Mouse (Mus musculus): ENCODE measurements around the gene Npepl1. TPM values are rescaled to one million over a fixed set of nuclear protein-coding genes. Genes with fewer than 3 reads are reported as not detected.

Gene Npepl1
- polyA plus RNA-seq, 1 experiment from 2014 or later, result 34.0 TPM

DNA sequence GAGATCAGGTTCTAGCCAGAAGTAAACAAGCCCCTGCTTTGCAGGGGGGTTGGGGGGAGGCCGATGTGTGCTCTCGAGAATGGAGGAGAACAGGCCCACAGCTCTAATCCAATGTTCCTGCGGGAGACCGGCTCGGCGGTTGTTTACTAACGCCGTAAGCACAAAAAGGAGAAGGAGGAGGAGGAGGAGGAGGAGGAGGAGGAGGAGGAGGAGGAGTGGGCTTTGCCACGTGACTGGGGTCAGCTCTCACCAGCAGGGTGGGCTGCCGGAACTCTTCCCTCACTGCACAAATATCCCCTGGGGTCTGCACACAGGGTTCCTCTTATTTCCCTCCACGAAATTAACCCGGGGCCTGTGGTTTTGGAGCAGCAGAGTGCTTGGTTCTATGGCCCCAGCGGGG is 35.5 kb upstream of the Npepl1 start:
- peak overlapping the region; percentile 79 for H3K27ac ChIP-seq (ENCODE audit: low read depth, low read length)
- ATAC-seq (ENCODE audit: low FRiP score) (peak; percentile 68), DNase-seq (ENCODE audit: low spot score, missing footprints) (peak; percentile 92)
- no peaks in the 10 kb centered on the region for H3K27me3 ChIP-seq (ENCODE audit: control insufficient read depth, insufficient read depth, low read length)
- H3K9ac ChIP-seq (ENCODE audit: low read length), result peak overlapping the region; percentile 77
- no peaks in the 10 kb centered on the region for H3K9me3 ChIP-seq (ENCODE audit: control insufficient read depth, low read length)
- no peaks in the 10 kb centered on the region for H3K36me3 ChIP-seq (ENCODE audit: control insufficient read depth, insufficient read depth, low read length)
- WGBS, result 0% methylated on average over 11 of the region's 13 CpGs
- peaks cover 22% of the 10 kb centered on the region for H3K4me1 ChIP-seq (ENCODE audit: control insufficient read depth, insufficient read depth, low read length)
- peak overlapping the region; percentile 54 for H3K4me3 ChIP-seq (ENCODE audit: low read depth, low read length)
- peak overlapping the region; percentile 75 for H3K4me2 ChIP-seq

DNA sequence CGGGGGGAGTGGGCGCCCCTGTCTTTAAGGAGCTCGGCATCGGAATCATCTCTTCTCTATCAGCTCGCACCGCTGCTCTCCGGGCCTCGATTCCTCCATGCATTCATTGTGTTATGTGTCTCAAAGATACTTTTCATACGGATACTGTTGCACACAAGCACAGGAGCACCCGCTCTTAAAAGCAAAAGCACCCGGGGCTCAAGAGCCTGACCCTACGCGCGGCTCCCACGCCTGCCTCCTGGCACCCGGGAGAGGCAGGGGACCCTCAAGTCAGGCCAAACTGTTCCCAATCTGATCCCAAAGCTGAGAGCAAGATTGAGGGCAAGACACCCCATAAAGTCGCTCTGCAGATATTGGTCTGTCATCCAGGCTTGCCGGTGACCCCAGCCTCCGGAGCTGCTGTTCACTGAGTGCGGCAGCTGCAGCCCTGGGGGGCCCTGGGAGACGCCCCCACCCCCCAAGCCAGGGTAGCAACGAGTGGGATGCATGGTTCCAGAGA is 35.0 kb upstream of the Npepl1 start:
- Histone ChIP-seq H3K9me3 (ENCODE audit: control insufficient read depth, low read length) (no peaks in the 10 kb centered on the region), H3K36me3 (ENCODE audit: control insufficient read depth, insufficient read depth, low read length) (no peaks in the 10 kb centered on the region), H3K4me2 (peak overlapping the region; percentile 75), H3K9ac (ENCODE audit: low read length) (peak overlapping the region; percentile 77), H3K4me1 (ENCODE audit: control insufficient read depth, insufficient read depth, low read length) (peaks cover 22% of the 10 kb centered on the region), H3K27me3 (ENCODE audit: control insufficient read depth, insufficient read depth, low read length) (no peaks in the 10 kb centered on the region), H3K4me3 (ENCODE audit: low read depth, low read length) (peak overlapping the region; percentile 54), H3K27ac (ENCODE audit: low read depth, low read length) (peak overlapping the region; percentile 79)
- DNase-seq (ENCODE audit: low spot score, missing footprints) (no peak), ATAC-seq (ENCODE audit: low FRiP score) (peak; percentile 0; the same call in 1 of the 2 replicates)
- under 1% methylated on average over 22 of the region's 22 CpGs for WGBS

DNA sequence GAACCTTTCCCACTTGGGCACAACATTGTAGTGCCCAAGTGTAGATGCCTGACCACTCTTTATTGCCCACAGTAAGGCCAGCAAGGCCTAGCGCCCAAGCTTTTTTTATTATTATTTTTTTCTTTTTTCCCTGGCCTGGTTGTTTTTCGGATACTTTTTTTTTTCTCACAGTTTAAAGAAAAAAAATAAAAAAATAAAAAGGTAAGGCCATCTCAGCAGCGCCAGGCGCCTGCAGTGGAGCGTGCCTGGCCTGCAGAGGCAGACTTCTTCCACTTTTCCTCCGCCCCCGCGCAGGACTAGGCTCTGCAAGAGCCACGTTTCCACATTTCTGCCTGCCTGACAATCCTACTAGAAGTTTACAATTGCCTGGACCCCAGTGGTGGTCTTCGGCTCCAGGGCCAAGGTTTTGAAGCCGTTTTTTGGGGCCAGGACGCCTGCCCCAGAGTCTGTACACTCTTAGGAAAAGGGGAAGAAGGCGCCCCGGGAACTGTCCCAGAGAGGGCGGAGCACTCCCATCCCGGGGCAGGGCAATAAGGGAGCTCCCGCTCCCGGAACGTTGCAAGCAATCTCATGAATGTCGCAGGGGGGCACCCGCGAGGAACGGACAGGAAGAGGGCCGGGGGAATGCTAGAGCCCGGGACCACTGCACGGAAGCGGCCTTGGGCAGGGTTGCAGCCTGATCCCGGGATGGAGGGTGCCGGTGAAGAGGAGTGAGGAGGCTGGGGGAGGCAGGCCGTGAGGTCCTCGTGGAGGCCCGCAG is 34.3 kb upstream of the Npepl1 start, which contains the start of gene Stx16:
Gene Stx16 (plus strand): TSS at position 636 of the 760 bp plus-strand sequence.
- Histone ChIP-seq H3K9ac (ENCODE audit: low read length) (peak within 1 kb of the TSS; percentile 77), H3K27me3 (ENCODE audit: control insufficient read depth, insufficient read depth, low read length) (no peaks in the 10 kb centered on the region), H3K9me3 (ENCODE audit: control insufficient read depth, low read length) (no peaks in the 10 kb centered on the region), H3K36me3 (ENCODE audit: control insufficient read depth, insufficient read depth, low read length) (no peaks in the 10 kb centered on the region), H3K4me1 (ENCODE audit: control insufficient read depth, insufficient read depth, low read length) (peaks cover 22% of the 10 kb centered on the region), H3K4me2 (peak within 1 kb of the TSS; percentile 75), H3K4me3 (ENCODE audit: low read depth, low read length) (peak within 1 kb of the TSS; percentile 54), H3K27ac (ENCODE audit: low read depth, low read length) (peak within 1 kb of the TSS; percentile 79)
- WGBS, result under 1% methylated on average over 32 of the region's 32 CpGs
- ATAC-seq (ENCODE audit: low FRiP score), result peak; percentile 88
- DNase-seq (ENCODE audit: low spot score, missing footprints), result peak; percentile 99

DNA sequence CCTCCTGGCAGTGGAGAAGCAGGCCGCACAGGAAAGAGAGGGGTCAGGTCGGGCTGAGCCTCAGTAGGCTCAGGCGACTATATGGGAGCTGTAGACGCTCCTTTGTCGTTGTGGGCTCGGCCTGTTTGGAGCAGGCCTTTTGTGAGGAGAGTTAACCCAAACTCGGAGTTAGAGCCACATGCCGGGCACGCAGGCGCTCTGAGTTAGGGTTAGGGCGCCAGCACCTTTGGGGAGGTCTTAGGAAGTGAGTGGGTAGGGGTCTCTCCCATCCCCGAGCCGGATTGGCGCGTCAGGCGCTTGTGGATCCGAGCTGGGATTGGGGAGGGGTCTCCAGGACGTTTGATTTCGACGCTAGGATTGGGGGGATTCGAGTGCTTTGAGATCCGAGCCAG is 33.7 kb upstream of the Npepl1 start:
- Histone ChIP-seq H3K4me2 (peak overlapping the region; percentile 75), H3K9me3 (ENCODE audit: control insufficient read depth, low read length) (no peaks in the 10 kb centered on the region), H3K4me3 (ENCODE audit: low read depth, low read length) (peak overlapping the region; percentile 54), H3K9ac (ENCODE audit: low read length) (peak overlapping the region; percentile 72), H3K27me3 (ENCODE audit: control insufficient read depth, insufficient read depth, low read length) (no peaks in the 10 kb centered on the region), H3K36me3 (ENCODE audit: control insufficient read depth, insufficient read depth, low read length) (no peaks in the 10 kb centered on the region), H3K4me1 (ENCODE audit: control insufficient read depth, insufficient read depth, low read length) (peaks cover 22% of the 10 kb centered on the region), H3K27ac (ENCODE audit: low read depth, low read length) (peak overlapping the region; percentile 79)
- ATAC-seq (ENCODE audit: low FRiP score), result peak; percentile 66; the same call in 1 of the 2 replicates
- no peak for DNase-seq (ENCODE audit: low spot score, missing footprints)
- WGBS, result 0% methylated on average over 22 of the region's 22 CpGs

DNA sequence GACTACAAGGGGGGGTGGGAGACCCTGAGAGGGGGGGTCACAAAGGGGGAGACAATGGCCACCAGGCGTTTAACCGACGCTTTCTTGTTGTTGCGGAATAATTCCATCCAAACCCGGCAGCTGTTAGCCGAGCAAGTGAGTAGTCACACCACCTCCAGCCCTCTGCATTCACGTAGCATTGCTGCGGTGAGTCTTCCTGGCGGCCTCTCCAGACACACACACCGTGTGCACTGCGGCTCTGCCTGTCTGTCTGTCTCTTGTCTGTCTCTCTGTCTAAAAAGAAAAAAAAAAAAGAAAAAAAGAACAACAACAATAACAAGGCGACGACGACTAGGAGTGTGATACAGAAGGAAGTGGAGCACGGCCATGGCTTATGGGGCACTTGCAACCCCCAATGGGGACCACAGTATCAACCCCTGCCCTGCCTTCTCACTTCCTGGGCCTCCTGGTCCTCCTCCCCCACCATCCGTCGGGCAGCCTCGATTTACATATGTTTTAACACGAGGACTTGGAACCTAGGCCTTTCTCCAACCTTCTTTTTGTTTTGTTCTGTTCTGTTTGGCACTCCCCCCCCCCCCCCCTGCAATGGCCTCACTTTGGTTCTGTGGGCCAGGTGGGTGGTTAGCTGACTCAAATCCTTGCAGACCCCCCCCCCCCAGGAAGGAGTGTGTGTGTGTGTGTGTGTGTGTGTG is 33.0 kb upstream of the Npepl1 start:
- peak overlapping the region; percentile 72 for H3K9ac ChIP-seq (ENCODE audit: low read length)
- DNase-seq (ENCODE audit: low spot score, missing footprints) (no peak), ATAC-seq (ENCODE audit: low FRiP score) (peak; percentile 17; the same call in 1 of the 2 replicates)
- peak overlapping the region; percentile 75 for H3K4me2 ChIP-seq
- WGBS, result 0% methylated on average over 19 of the region's 19 CpGs
- H3K4me3 ChIP-seq (ENCODE audit: low read depth, low read length), result peak overlapping the region; percentile 54
- H3K9me3 ChIP-seq (ENCODE audit: control insufficient read depth, low read length), result no peaks in the 10 kb centered on the region
- no peaks in the 10 kb centered on the region for H3K36me3 ChIP-seq (ENCODE audit: control insufficient read depth, insufficient read depth, low read length)
- H3K4me1 ChIP-seq (ENCODE audit: control insufficient read depth, insufficient read depth, low read length), result peaks cover 22% of the 10 kb centered on the region
- H3K27ac ChIP-seq (ENCODE audit: low read depth, low read length), result peak overlapping the region; percentile 79
- no peaks in the 10 kb centered on the region for H3K27me3 ChIP-seq (ENCODE audit: control insufficient read depth, insufficient read depth, low read length)

DNA sequence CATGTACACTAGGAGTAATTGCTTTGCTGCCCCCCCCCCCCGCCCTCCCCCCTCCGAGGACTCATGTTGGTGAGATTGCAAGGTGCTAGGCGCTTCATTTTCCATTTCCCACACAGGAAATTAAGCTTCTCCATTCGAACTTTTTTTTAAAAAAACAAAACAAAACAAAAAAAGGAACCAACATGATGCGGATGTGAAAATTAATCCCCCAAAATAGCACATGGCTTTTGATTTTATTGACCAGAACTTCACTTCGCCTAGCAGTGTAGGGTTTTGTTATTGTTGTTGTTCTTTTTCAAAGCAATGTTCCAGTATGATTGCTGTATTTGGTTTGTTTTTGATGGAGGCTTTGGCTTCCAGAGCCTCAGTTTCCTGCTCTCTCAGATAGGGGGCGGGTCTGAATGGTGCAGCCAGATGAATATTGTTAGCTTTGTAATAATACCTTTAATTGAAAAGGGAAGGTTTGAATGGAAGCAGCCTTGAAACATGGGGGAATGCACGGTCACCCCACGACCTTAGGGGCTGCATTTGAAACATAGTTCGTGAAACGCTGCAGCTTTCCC is 32.3 kb upstream of the Npepl1 start:
- Histone ChIP-seq H3K27ac (ENCODE audit: low read depth, low read length) (no peak overlapping the region), H3K36me3 (ENCODE audit: control insufficient read depth, insufficient read depth, low read length) (no peaks in the 10 kb centered on the region), H3K4me3 (ENCODE audit: low read depth, low read length) (peak overlapping the region; percentile 54), H3K9ac (ENCODE audit: low read length) (peak overlapping the region; percentile 72), H3K4me1 (ENCODE audit: control insufficient read depth, insufficient read depth, low read length) (peaks cover 22% of the 10 kb centered on the region), H3K4me2 (peak overlapping the region; percentile 75), H3K9me3 (ENCODE audit: control insufficient read depth, low read length) (no peaks in the 10 kb centered on the region), H3K27me3 (ENCODE audit: control insufficient read depth, insufficient read depth, low read length) (no peaks in the 10 kb centered on the region)
- WGBS, result 10% methylated on average over 11 of the region's 11 CpGs
- ATAC-seq (ENCODE audit: low FRiP score) (no peak), DNase-seq (ENCODE audit: low spot score, missing footprints) (no peak)

DNA sequence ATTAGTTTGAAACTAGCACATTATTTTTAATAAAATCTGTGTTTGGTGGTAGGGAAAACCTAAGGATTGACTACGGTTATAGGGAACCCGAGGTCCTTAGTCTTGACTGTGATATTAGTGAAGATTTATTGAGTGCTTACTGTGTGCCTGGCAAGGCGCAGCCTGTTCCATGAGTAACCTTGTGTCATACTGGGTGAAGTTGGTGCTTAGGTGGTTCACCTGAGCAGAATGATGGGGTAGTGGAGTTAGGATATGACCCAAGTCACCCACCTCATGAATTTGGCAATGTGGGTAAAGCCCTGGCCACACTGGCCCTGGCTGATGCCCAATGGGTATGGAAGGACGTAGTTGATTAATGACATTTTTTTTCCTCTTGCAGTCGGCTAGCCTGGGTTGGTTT is 28.3 kb upstream of the Npepl1 start:
- Histone ChIP-seq H3K36me3 (ENCODE audit: control insufficient read depth, insufficient read depth, low read length) (no peaks in the 10 kb centered on the region), H3K9ac (ENCODE audit: low read length) (no peak overlapping the region), H3K9me3 (ENCODE audit: control insufficient read depth, low read length) (no peaks in the 10 kb centered on the region), H3K27ac (ENCODE audit: low read depth, low read length) (no peak overlapping the region), H3K4me1 (ENCODE audit: control insufficient read depth, insufficient read depth, low read length) (peaks cover 6% of the 10 kb centered on the region), H3K4me3 (ENCODE audit: low read depth, low read length) (no peak overlapping the region), H3K4me2 (no peak overlapping the region), H3K27me3 (ENCODE audit: control insufficient read depth, insufficient read depth, low read length) (no peaks in the 10 kb centered on the region)
- WGBS, result 87% methylated on average over 5 of the region's 5 CpGs
- DNase-seq (ENCODE audit: low spot score, missing footprints), result no peak
- ATAC-seq (ENCODE audit: low FRiP score), result no peak

DNA sequence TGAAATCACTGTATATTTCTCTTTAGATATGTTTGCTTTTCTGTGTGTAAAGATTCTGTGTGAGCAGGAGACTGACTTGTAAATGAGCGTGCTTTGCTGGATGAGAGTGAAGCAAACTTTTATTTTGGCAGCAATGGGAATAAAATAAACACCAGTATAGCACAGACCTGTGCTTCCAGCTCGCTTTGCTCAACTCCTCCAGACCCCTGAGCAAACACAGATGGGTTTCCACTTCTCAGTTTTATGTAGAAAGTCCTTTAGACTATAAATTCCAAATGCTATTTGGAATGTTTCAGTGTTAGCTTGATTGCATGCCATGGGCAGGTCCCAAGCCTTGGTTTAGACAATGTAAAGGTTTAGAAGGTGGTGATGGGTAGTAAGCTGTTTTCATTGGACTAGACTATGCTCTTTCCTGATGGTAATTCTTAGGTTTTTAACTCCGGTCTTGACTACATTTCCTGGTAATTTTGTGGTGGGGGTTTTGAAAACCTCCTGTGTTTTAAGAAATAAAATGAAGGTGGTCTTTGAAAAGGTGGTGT is 27.7 kb upstream of the Npepl1 start:
- Histone ChIP-seq H3K4me3 (ENCODE audit: low read depth, low read length) (no peak overlapping the region), H3K4me2 (no peak overlapping the region), H3K27ac (ENCODE audit: low read depth, low read length) (no peak overlapping the region), H3K4me1 (ENCODE audit: control insufficient read depth, insufficient read depth, low read length) (peaks cover 6% of the 10 kb centered on the region), H3K27me3 (ENCODE audit: control insufficient read depth, insufficient read depth, low read length) (no peaks in the 10 kb centered on the region), H3K36me3 (ENCODE audit: control insufficient read depth, insufficient read depth, low read length) (no peaks in the 10 kb centered on the region), H3K9me3 (ENCODE audit: control insufficient read depth, low read length) (no peaks in the 10 kb centered on the region), H3K9ac (ENCODE audit: low read length) (no peak overlapping the region)
- DNase-seq (ENCODE audit: low spot score, missing footprints) (no peak), ATAC-seq (ENCODE audit: low FRiP score) (no peak)
- 79% methylated on average over 3 of the region's 3 CpGs for WGBS

Measured in midbrain, embryonic 11.5 days (tissue).